Mouse (Mus musculus) ES-E14 (cell line): ENCODE measurements around the gene Otop2. TPM values are rescaled to one million over a fixed set of nuclear protein-coding genes. Genes with fewer than 3 reads are reported as not detected.

Source experiments
- DNase-seq: peaks from one replicate; pipeline ENCODE4 v3.0.0-alpha.2; 2013; ENCODE audit warnings: low read depth, low spot score
- H3K27ac ChIP-seq: 2 replicates; pipeline ENCODE4 v1.5.1; 2012; ENCODE audit warnings: low read depth, mild to moderate bottlenecking, low read length, moderate library complexity, mixed read lengths; ENCODE audit not compliant: poor library complexity, insufficient read depth, severe bottlenecking
- H3K36me3 ChIP-seq: 2 replicates; pipeline ENCODE4 v1.6.1; 2012; ENCODE audit warnings: mild to moderate bottlenecking, low read length, moderate library complexity, mixed read lengths; ENCODE audit not compliant: control insufficient read depth, poor library complexity, insufficient read depth, severe bottlenecking
- H3K4me1 ChIP-seq, 2 experiments: fragments of 150-350 bp in 1 of 2; sonication (generic) in 1 of 2; 2 replicates each; pipeline ENCODE4 v1.6.1; 2012; ENCODE audit warnings: low read length in 2 of 2, mild to moderate bottlenecking in 1 of 2, mixed read lengths in 1 of 2; ENCODE audit not compliant: control insufficient read depth in 2 of 2, insufficient read depth in 2 of 2, poor library complexity in 1 of 2
- H3K4me3 ChIP-seq, 2 experiments: fragments of 150-350 bp in 1 of 2; sonication (generic) in 1 of 2; 2 replicates each; pipeline ENCODE4 v1.5.1; 2012; ENCODE audit warnings: low read length in 2 of 2, low read depth in 1 of 2, mild to moderate bottlenecking in 1 of 2, mixed read lengths in 1 of 2; ENCODE audit not compliant: insufficient read depth in 1 of 2, poor library complexity in 1 of 2, severe bottlenecking in 1 of 2
- H3K9ac ChIP-seq: 2 replicates; pipeline ENCODE4 v1.6.1; 2012; ENCODE audit warnings: low read depth, mild to moderate bottlenecking, low read length, mixed read lengths; ENCODE audit not compliant: poor library complexity, insufficient read depth, severe bottlenecking
- H3K9me3 ChIP-seq: fragments of 150-350 bp; sonication (generic); 2 replicates; pipeline ENCODE4 v1.6.1; 2012; ENCODE audit warnings: low read depth, mild to moderate bottlenecking, low read length; ENCODE audit not compliant: control insufficient read depth, insufficient read depth
- CHD2 ChIP-seq: IDR thresholded peaks from 2 replicates; pipeline ENCODE4 v1.6.1; 2014; ENCODE audit warnings: mild to moderate bottlenecking, low read depth, low read length, inconsistent platforms
- HCFC1 ChIP-seq: IDR thresholded peaks from 2 replicates; pipeline ENCODE4 v1.6.1; 2012; ENCODE audit warnings: low read length, inconsistent platforms, borderline replicate concordance; ENCODE audit not compliant: insufficient read depth
- MAFK ChIP-seq: IDR thresholded peaks from 2 replicates; pipeline ENCODE4 v1.6.1; 2014; ENCODE audit warnings: mild to moderate bottlenecking, low read depth, low read length, inconsistent platforms; ENCODE audit not compliant: insufficient read depth
- ZC3H11A ChIP-seq: IDR thresholded peaks from 2 replicates; pipeline ENCODE4 v1.6.1; 2012; ENCODE audit warnings: low read depth, mild to moderate bottlenecking, inconsistent platforms, low read length, borderline replicate concordance
- ZNF384 ChIP-seq: IDR thresholded peaks from 2 replicates; pipeline ENCODE4 v1.6.1; 2012; ENCODE audit warnings: low read depth, low read length, inconsistent platforms
- in situ Hi-C, 2 experiments: fragments of 600-800 bp; cut with MboI; formaldehyde crosslinking; loops; one replicate each; pipeline ENCODE4 v1.15.1; 2025; ENCODE audit warnings: low sequenced_read_pairs in 2 of 2, inconsistent platforms in 1 of 2; ENCODE audit not compliant: unreplicated experiment in 2 of 2
- total RNA-seq: library from RNA; depleted of rRNA; stranded (reverse); fragments of 300-350 nt; gene quantifications from 2 replicates; pipeline ENCODE4 v1.2.3, GENCODE M21; 2012

The Otop2 gene
- total RNA-seq, 1 experiment: 0.18 TPM

DNA sequence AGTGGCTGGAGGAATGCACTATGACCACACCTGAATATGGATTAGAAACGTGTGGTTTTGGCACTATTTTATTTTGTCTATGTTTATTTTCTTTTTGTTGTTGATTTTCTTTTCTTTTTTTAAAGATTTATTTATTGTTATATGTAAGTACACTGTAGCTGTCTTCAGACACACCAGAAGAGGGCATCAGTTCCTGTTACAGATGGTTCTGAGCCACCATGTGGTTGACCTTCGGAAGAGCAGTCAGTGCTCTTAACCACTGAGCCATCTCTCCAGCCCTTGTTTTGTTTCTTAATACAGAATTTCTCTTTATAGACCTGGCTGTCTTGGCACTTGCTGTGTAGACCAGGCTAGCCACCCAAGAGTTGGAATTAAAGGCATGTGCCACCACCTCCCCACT, 65.8 kb downstream of the Otop2 start:
- no peaks in the 10 kb centered on the region for H3K9me3 ChIP-seq
- no peaks in the 10 kb centered on the region for H3K36me3 ChIP-seq
- H3K4me1 ChIP-seq: peaks cover 0 to 2% of the 10 kb centered on the region in 2 experiments; a peak in 1 of 4 replicates
- H3K27ac ChIP-seq: no peak overlapping the region
- DNase-seq: no peak
- in situ Hi-C loops: no loop called here
- H3K9ac ChIP-seq: no peak overlapping the region
- H3K4me3 ChIP-seq: no peak overlapping the region
- TF ChIP-seq HCFC1: no peak
- TF ChIP-seq ZC3H11A: no peak
- no peak for TF ChIP-seq CHD2
- no peak for TF ChIP-seq MAFK
- TF ChIP-seq ZNF384: no peak

GRCm38 (mm10) chr11:115373805-115374694, 67.1 kb downstream of the Otop2 start:
- Histone ChIP-seq H3K9ac (no peak overlapping the region), H3K4me1 (peaks cover 0 to 2% of the 10 kb centered on the region in 2 experiments; a peak in 1 of 4 replicates), H3K27ac (no peak overlapping the region), H3K9me3 (no peaks in the 10 kb centered on the region), H3K36me3 (no peaks in the 10 kb centered on the region), H3K4me3 (peak overlapping the region in 1 of 2 experiments; percentile 23; a peak in 2 of 4 replicates)
- no peak for DNase-seq
- in situ Hi-C loops: no loop called here
- TF ChIP-seq ZNF384 (no peak), CHD2 (peak; percentile 77)

DNA sequence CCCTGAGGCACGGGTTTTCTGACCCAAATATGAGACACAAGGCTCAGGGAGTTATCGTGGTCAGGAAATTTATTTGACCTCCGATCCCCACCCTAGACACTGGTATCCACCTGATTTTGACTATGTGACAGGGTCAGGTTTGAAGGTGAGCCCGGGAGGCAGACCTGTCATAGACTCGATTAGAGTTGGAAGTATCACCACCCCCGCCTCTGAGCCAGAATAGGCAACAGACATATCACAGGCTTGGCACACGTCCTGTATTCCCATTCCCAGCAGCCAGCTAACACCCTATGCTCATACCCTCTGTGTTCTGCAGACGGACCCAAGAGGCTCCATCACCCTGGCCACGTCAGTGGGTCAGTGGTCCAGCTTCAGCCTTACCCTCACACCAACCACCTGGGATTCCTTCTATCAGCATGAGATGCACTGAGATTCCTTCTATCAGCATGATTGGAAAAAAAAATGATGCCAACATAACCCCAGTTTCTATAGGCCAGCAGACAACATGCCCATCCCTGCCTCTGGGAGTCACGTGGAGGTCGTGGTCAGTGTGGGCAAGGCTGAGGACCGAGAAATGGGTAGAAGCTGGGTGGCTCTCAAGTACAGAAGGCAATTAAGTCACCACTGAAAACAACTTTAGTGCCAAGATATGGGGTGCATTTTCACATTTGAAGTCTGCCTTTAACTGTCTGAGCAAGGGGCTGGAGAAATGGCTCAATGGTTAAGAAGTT, 67.9 kb downstream of the Otop2 start:
- Histone ChIP-seq H3K9ac (no peak overlapping the region), H3K4me1 (peaks cover 0 to 2% of the 10 kb centered on the region in 2 experiments; a peak in 1 of 4 replicates), H3K9me3 (no peaks in the 10 kb centered on the region), H3K27ac (no peak overlapping the region), H3K36me3 (no peaks in the 10 kb centered on the region), H3K4me3 (no peak overlapping the region)
- TF ChIP-seq HCFC1: no peak
- TF ChIP-seq CHD2: no peak
- no peak for TF ChIP-seq MAFK
- TF ChIP-seq ZC3H11A: no peak
- TF ChIP-seq ZNF384: no peak
- in situ Hi-C loops: no loop called here
- DNase-seq: no peak

GRCm38 (mm10) chr11:115376722-115377121, 69.8 kb downstream of the Otop2 start:
- TF ChIP-seq ZNF384: no peak
- no peak for TF ChIP-seq MAFK
- TF ChIP-seq CHD2: no peak
- no peak for TF ChIP-seq HCFC1
- TF ChIP-seq ZC3H11A: no peak
- in situ Hi-C loops: no loop called here

More at GRCm38 (mm10) chr11:115376722-115377121, 69.8 kb downstream of the Otop2 start:
- H3K9ac ChIP-seq: no peak overlapping the region
- no peak overlapping the region for H3K4me3 ChIP-seq
- no peak overlapping the region for H3K27ac ChIP-seq
- no peaks in the 10 kb centered on the region for H3K36me3 ChIP-seq
- no peaks in the 10 kb centered on the region for H3K9me3 ChIP-seq
- peaks cover 0 to 2% of the 10 kb centered on the region in 2 experiments; a peak in 1 of 4 replicates for H3K4me1 ChIP-seq
- DNase-seq: no peak
